Mouse (Mus musculus) olfactory bulb, adult 2 months (tissue): ENCODE measurements around the gene Wnt3a.

ENCODE experiments used
- CTCF ChIP-seq: fragments of 200-500 bp; IDR thresholded peaks from 2 replicates; pipeline ENCODE4 v1.5.1; 2012; ENCODE audit warnings: low read depth, mild to moderate bottlenecking, low read length, moderate library complexity; ENCODE audit not compliant: insufficient read depth
- POLR2A ChIP-seq: fragments of 200-500 bp; IDR thresholded peaks from 2 replicates; pipeline ENCODE4 v1.6.1; 2012; ENCODE audit warnings: mild to moderate bottlenecking, low read depth, low read length, moderate library complexity; ENCODE audit not compliant: insufficient read depth

DNA sequence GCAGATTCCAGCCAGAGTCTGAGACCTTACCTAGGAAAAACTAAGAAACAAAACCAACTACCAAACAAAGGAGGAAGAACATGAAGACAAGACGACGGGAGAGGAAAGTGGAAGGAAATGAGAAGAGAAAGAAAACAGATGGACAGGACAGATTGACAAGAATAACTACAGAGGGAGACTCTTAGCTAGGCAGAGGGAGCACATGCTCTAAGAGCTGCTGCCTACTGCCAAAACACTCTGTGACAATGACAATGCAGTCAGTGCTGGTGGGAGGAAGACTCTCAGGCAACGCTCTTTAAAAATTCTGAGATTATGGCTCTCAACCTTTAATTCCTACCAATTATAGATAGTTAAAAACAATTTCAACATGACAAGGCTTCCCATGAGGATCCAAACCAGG, 73.6 kb downstream of the Wnt3a start:
- no peak for TF ChIP-seq POLR2A
- no peak for TF ChIP-seq CTCF
